Mouse (Mus musculus) Patski (cell line): ENCODE data around the gene Pkd1. TPM values are rescaled to one million over a fixed set of nuclear protein-coding genes. Genes with fewer than 3 reads are reported as not detected.
A peak's percentile ranks its signal among the peaks of the same experiment; 100 is the strongest.

Source experiments
- ATAC-seq: fragments of 100-300 bp; one replicate; pipeline ENCODE4 v1.8.0; 2021
- CTCF ChIA-PET: fragments of 350-600 bp; sonication (Branson Sonifier 250); formaldehyde crosslinking; loops from one replicate; lab custom pipeline; 2022; ENCODE audit warnings: inconsistent platforms; lab: Charles Lee
- POLR2A ChIA-PET: fragments of 350-600 bp; sonication (Branson Sonifier 250); formaldehyde crosslinking; loops from one replicate; lab custom pipeline; 2022; ENCODE audit warnings: antibody characterized with exemption, inconsistent platforms; lab: Charles Lee
- DNase-seq: peaks from one replicate; pipeline ENCODE4 v3.0.0-alpha.2; 2011; ENCODE audit warnings: low read depth, low spot score
- H3K27me3 ChIP-seq: fragments of 371-371 bp; one replicate; pipeline ENCODE4 v1.5.1; 2021
- CTCF ChIP-seq: fragments of 100-300 bp; IDR thresholded peaks from one replicate; pipeline ENCODE4 v1.5.1; 2021
- in situ Hi-C: fragments of 300-500 bp; cut with MboI; formaldehyde crosslinking; loops from 3 replicates; pipeline ENCODE4 v1.11.1; 2018; ENCODE audit warnings: low pct_unique_long_range_greater_than_20kb, mixed read lengths
- polyA plus RNA-seq: library from polyadenylated mRNA; unstranded; gene quantifications from one replicate; pipeline ENCODE4 v1.2.3, GENCODE M21; 2021

Pkd1 gene
- polyA plus RNA-seq, 1 experiment from 2014 or later: 41.0 TPM

GRCm38 (mm10) chr17:24630072-24630471, 80.4 kb downstream of the Pkd1 start:
- ATAC-seq (no peak), DNase-seq (no peak)
- ChIA-PET POLR2A (no interaction called here), CTCF (interaction anchor here (0.8 to 2.9 kb wide), 10 partner anchors 9 to 151 kb away, joined by 3 to 9 read pairs (median 4); partner anchors contain the start of gene Mlst8)
- in situ Hi-C loops: no loop called here
- no peak for TF ChIP-seq CTCF
- H3K27me3 ChIP-seq: no peaks in the 10 kb centered on the region

- H3K27me3 ChIP-seq: no peaks in the 10 kb centered on the region
- ATAC-seq (peak; percentile 86), DNase-seq (peak; percentile 31)
- ChIA-PET CTCF (interaction anchor here (0.9 to 1.6 kb wide), 6 partner anchors 15 to 138 kb away, joined by 3 to 5 read pairs (median 3); partner anchors contain the start of gene Zfp598), POLR2A (interaction anchor here (0.6 to 1.5 kb wide), 5 partner anchors 11 to 572 kb away, joined by 3 to 5 read pairs (median 4); no protein-coding TSS in a partner anchor)
- in situ Hi-C loops: no loop called here
- TF ChIP-seq CTCF: no peak
Observed at GRCm38 (mm10) chr17:24632167-24632812, 82.7 kb downstream of the Pkd1 start, which contains the start of the genes Tsc2 and Nthl1. Gene Tsc2, minus strand, starts transcription at chr17:24632630. Gene Nthl1, plus strand, starts transcription at chr17:24632680.

- CTCF ChIA-PET: interaction anchor here (0.9 to 1.6 kb wide), 7 partner anchors 16 to 154 kb away, joined by 3 to 5 read pairs (median 3); partner anchors contain the start of genes Mlst8 and Zfp598
- no peaks in the 10 kb centered on the region for H3K27me3 ChIP-seq
- no peak for DNase-seq
- POLR2A ChIA-PET: interaction anchor here (0.6 to 1.5 kb wide), 6 partner anchors 10 to 572 kb away, joined by 3 to 5 read pairs (median 4); no protein-coding TSS in a partner anchor
- TF ChIP-seq CTCF: no peak
- in situ Hi-C loops: no loop called here
- peak; percentile 46 for ATAC-seq
Observed at GRCm38 (mm10) chr17:24632813-24633449, 83.3 kb downstream of the Pkd1 start.

- ATAC-seq: no peak
- no peaks in the 10 kb centered on the region for H3K27me3 ChIP-seq
- ChIA-PET CTCF (interaction anchor here (1.0 kb wide), 1 partner anchor 155 kb away, joined by 3 read pairs; the partner anchor contains the start of gene Mlst8), POLR2A (no interaction called here)
- DNase-seq: no peak
- TF ChIP-seq CTCF: no peak
- in situ Hi-C loops: no loop called here
Observed at GRCm38 (mm10) chr17:24633831-24634230, 84.2 kb downstream of the Pkd1 start.

- in situ Hi-C loops: no loop called here
- H3K27me3 ChIP-seq: no peaks in the 10 kb centered on the region
- ATAC-seq (no peak), DNase-seq (no peak)
- ChIA-PET CTCF (no interaction called here), POLR2A (interaction anchor here (1.1 kb wide), 1 partner anchor 9 kb away, joined by 3 read pairs; no protein-coding TSS in a partner anchor)
- TF ChIP-seq CTCF: no peak
Observed at GRCm38 (mm10) chr17:24635024-24635423, 85.4 kb downstream of the Pkd1 start.

- ChIA-PET POLR2A (interaction anchor here (1.1 kb wide), 1 partner anchor 8 kb away, joined by 3 read pairs; no protein-coding TSS in a partner anchor), CTCF (no interaction called here)
- DNase-seq (no peak), ATAC-seq (no peak)
- in situ Hi-C loops: no loop called here
- H3K27me3 ChIP-seq: no peaks in the 10 kb centered on the region
- TF ChIP-seq CTCF: no peak
Observed at GRCm38 (mm10) chr17:24635694-24636093, 86.1 kb downstream of the Pkd1 start.

- POLR2A ChIA-PET: interaction anchor here (0.6 to 1.3 kb wide), 3 partner anchors 25 to 84 kb away, joined by 3 to 4 read pairs (median 3); partner anchors contain the start of gene Zfp598
- DNase-seq (no peak), ATAC-seq (no peak)
- H3K27me3 ChIP-seq: no peaks in the 10 kb centered on the region
- CTCF ChIA-PET: interaction anchor here (1.6 kb wide), 1 partner anchor 8 kb away, joined by 5 read pairs; no protein-coding TSS in a partner anchor
- in situ Hi-C loops: no loop called here
- no peak for TF ChIP-seq CTCF
Observed at GRCm38 (mm10) chr17:24636781-24637481, 87.3 kb downstream of the Pkd1 start.

- POLR2A ChIA-PET: no interaction called here
- no peak for TF ChIP-seq CTCF
- ATAC-seq: no peak
- CTCF ChIA-PET: interaction anchor here (1.6 kb wide), 1 partner anchor 9 kb away, joined by 5 read pairs; no protein-coding TSS in a partner anchor
- no peaks in the 10 kb centered on the region for H3K27me3 ChIP-seq
- in situ Hi-C loops: no loop called here
- no peak for DNase-seq
Observed at GRCm38 (mm10) chr17:24638214-24638613, 88.6 kb downstream of the Pkd1 start.

GRCm38 (mm10) chr17:24638840-24639239, 89.2 kb downstream of the Pkd1 start:
- POLR2A ChIA-PET: no interaction called here
- CTCF ChIA-PET: interaction anchor here (2.9 kb wide), 1 partner anchor 10 kb away, joined by 9 read pairs; no protein-coding TSS in a partner anchor

GRCm38 (mm10) chr17:24639571-24639988, 89.9 kb downstream of the Pkd1 start:
- in situ Hi-C loops: no loop called here
- H3K27me3 ChIP-seq: no peaks in the 10 kb centered on the region
- TF ChIP-seq CTCF: no peak
- ChIA-PET POLR2A (no interaction called here), CTCF (interaction anchor here (2.9 kb wide), 1 partner anchor 11 kb away, joined by 9 read pairs; no protein-coding TSS in a partner anchor)
- ATAC-seq: no peak
- DNase-seq: no peak

More at GRCm38 (mm10) chr17:24638840-24639239, 89.2 kb downstream of the Pkd1 start:
- in situ Hi-C loops: no loop called here
- DNase-seq: no peak
- TF ChIP-seq CTCF: no peak
- H3K27me3 ChIP-seq: no peaks in the 10 kb centered on the region
- no peak for ATAC-seq
